Mouse (Mus musculus): ENCODE data around the gene Ccdc91. TPM values are rescaled to one million over a fixed set of nuclear protein-coding genes. Genes with fewer than 3 reads are reported as not detected.

Ccdc91 gene
- polyA plus RNA-seq, 1 experiment from 2014 or later, result 28.7 TPM

GRCm38 (mm10) chr6:147510516-147510915 is 34.9 kb downstream of the Ccdc91 start:
- Histone ChIP-seq H3K4me1 (0 out of 2 replicates have a peak, but pooled peaks cover 4% of the 10 kb centered on the region), H3K4me2 (no peak overlapping the region), H3K9me3 (no peaks in the 10 kb centered on the region), H3K27me3 (no peaks in the 10 kb centered on the region), H3K9ac (no peak overlapping the region), H3K27ac (no peak overlapping the region), H3K36me3 (no peaks in the 10 kb centered on the region), H3K4me3 (no peak overlapping the region)
- ATAC-seq (ENCODE audit: borderline replicate concordance, extremely low read depth, low FRiP score, low TSS enrichment), result no peak
- WGBS, result 94% methylated on average over 2 of the region's 2 CpGs

GRCm38 (mm10) chr6:147517909-147518308 is 42.3 kb downstream of the Ccdc91 start:
- no peak for ATAC-seq (ENCODE audit: borderline replicate concordance, extremely low read depth, low FRiP score, low TSS enrichment)
- Histone ChIP-seq H3K36me3 (no peaks in the 10 kb centered on the region), H3K4me1 (no peaks in the 10 kb centered on the region), H3K27ac (no peak overlapping the region), H3K9me3 (no peaks in the 10 kb centered on the region), H3K4me2 (no peak overlapping the region), H3K27me3 (no peaks in the 10 kb centered on the region), H3K4me3 (no peak overlapping the region), H3K9ac (no peak overlapping the region)
- 74% methylated on average over 8 of the region's 8 CpGs for WGBS

DNA sequence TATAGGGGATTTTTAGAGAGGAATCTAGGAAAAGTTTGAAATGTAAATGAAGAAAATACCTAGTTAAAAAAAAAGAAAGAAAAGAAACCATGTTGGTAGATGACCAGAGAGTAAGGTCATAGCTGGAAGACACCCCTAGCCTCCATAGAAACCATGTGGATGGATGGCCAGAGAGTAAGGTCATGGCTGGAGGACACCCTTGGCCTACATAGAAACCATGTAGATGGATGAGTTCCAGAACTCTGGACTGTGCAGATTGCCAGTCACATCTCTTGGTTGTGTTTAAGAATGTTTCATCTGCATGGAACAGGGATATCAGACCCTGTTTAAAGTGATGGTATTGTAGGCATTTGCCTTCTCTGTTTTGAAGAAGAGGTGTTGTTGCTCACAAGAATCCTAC is 49.6 kb downstream of the Ccdc91 start:
- no peaks in the 10 kb centered on the region for H3K27me3 ChIP-seq
- ATAC-seq (ENCODE audit: borderline replicate concordance, extremely low read depth, low FRiP score, low TSS enrichment), result no peak
- no peak overlapping the region for H3K4me2 ChIP-seq
- no peak overlapping the region for H3K9ac ChIP-seq
- H3K9me3 ChIP-seq, result no peaks in the 10 kb centered on the region
- H3K27ac ChIP-seq, result no peak overlapping the region
- no peaks in the 10 kb centered on the region for H3K4me1 ChIP-seq
- no peaks in the 10 kb centered on the region for H3K36me3 ChIP-seq
- no peak overlapping the region for H3K4me3 ChIP-seq

DNA sequence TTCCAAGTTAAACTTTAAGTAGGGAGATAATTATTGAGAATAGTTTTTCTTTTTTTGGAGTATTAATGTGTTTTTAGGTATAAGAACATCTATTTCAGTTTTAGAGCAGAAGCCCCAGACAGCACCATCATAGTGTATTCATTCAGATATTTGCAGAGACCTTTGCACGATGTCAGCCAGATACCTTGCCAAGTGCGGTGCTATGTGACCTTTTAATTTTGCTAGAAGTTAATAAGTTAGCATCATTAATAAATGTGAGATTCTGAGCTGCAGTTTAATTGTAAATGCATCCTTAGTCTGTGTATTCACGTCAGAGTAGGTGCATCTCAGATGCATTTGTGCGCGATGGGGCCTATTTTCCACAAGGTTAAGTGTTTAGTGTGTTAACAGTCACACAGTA is 59.3 kb downstream of the Ccdc91 start:
- no peak for ATAC-seq (ENCODE audit: borderline replicate concordance, extremely low read depth, low FRiP score, low TSS enrichment)
- 90% methylated on average over 5 of the region's 5 CpGs for WGBS
- H3K27ac ChIP-seq, result no peak overlapping the region

GRCm38 (mm10) chr6:147538236-147538635 is 62.6 kb downstream of the Ccdc91 start:
- WGBS, result 63% methylated on average over 5 of the region's 5 CpGs
- no peaks in the 10 kb centered on the region for H3K36me3 ChIP-seq
- H3K4me3 ChIP-seq, result no peak overlapping the region
- no peaks in the 10 kb centered on the region for H3K4me1 ChIP-seq
- no peak overlapping the region for H3K27ac ChIP-seq
- no peak overlapping the region for H3K4me2 ChIP-seq
- ATAC-seq (ENCODE audit: borderline replicate concordance, extremely low read depth, low FRiP score, low TSS enrichment), result no peak
- H3K9ac ChIP-seq, result no peak overlapping the region
- no peaks in the 10 kb centered on the region for H3K9me3 ChIP-seq
- H3K27me3 ChIP-seq, result no peaks in the 10 kb centered on the region

More for the DNA sequence above, 59.3 kb downstream of the Ccdc91 start:
- H3K27me3 ChIP-seq, result no peaks in the 10 kb centered on the region
- no peak overlapping the region for H3K9ac ChIP-seq
- no peak overlapping the region for H3K4me3 ChIP-seq
- H3K36me3 ChIP-seq, result no peaks in the 10 kb centered on the region
- H3K9me3 ChIP-seq, result no peaks in the 10 kb centered on the region
- no peaks in the 10 kb centered on the region for H3K4me1 ChIP-seq
- no peak overlapping the region for H3K4me2 ChIP-seq

- Histone ChIP-seq H3K9ac (no peak overlapping the region), H3K9me3 (no peaks in the 10 kb centered on the region), H3K4me3 (no peak overlapping the region), H3K27ac (no peak overlapping the region), H3K36me3 (no peaks in the 10 kb centered on the region), H3K4me2 (no peak overlapping the region), H3K27me3 (no peaks in the 10 kb centered on the region), H3K4me1 (no peaks in the 10 kb centered on the region)
- 78% methylated on average over 7 of the region's 7 CpGs for WGBS
- ATAC-seq (ENCODE audit: borderline replicate concordance, extremely low read depth, low FRiP score, low TSS enrichment), result no peak
These were observed 63.5 kb downstream of the Ccdc91 start for GRCm38 (mm10) chr6:147539056-147539600.

DNA sequence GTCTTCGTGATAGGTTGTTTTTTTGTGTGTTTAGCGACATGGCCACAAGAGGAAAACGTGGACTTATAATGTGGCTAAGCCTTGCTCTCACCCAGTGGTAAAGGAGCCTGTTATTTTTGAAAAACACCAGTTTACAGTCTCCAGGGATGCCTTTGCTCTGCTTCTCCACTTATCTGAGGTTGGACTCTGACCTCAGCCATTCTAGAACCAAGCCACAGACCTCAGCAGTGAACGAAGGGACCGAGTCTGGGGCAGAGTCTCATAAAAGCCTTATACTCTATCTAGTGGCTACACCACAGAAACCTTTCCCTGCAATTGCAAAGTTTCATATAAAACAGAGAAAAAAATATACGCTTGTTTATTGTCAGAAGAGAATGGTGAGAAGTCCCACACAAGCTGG is 65.3 kb downstream of the Ccdc91 start:
- H3K9me3 ChIP-seq, result no peaks in the 10 kb centered on the region
- H3K27ac ChIP-seq, result no peak overlapping the region
- H3K36me3 ChIP-seq, result no peaks in the 10 kb centered on the region
- H3K27me3 ChIP-seq, result no peaks in the 10 kb centered on the region
- H3K4me1 ChIP-seq, result no peaks in the 10 kb centered on the region
- H3K4me2 ChIP-seq, result no peak overlapping the region
- H3K4me3 ChIP-seq, result no peak overlapping the region
- ATAC-seq (ENCODE audit: borderline replicate concordance, extremely low read depth, low FRiP score, low TSS enrichment), result no peak
- WGBS, result 85% methylated on average over 6 of the region's 6 CpGs
- no peak overlapping the region for H3K9ac ChIP-seq

DNA sequence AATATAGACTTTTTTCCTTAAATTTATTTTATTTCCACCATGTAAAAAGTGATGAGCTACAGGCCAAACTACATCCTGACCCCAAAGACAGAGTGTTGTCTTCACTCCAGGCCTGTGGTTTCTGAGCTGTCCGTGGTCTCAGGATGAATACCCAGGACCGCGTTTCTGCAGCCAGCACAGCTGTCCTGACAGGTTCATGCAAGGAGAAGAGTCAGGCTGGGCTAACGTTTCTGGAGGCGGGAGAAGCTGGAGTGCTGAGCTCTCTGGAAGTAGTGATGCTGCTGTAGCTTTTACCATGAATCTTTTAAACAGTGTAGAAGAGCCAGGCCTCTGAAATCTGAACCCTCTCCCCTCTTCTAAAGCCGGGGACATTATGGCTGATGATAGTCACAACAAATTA is 80.0 kb downstream of the Ccdc91 start:
- WGBS, result 47% methylated on average over 6 of the region's 6 CpGs
- Histone ChIP-seq H3K9ac (no peak overlapping the region), H3K9me3 (no peaks in the 10 kb centered on the region), H3K4me1 (no peaks in the 10 kb centered on the region), H3K27me3 (no peaks in the 10 kb centered on the region), H3K4me2 (no peak overlapping the region), H3K4me3 (no peak overlapping the region), H3K36me3 (no peaks in the 10 kb centered on the region), H3K27ac (no peak overlapping the region)
- ATAC-seq (ENCODE audit: borderline replicate concordance, extremely low read depth, low FRiP score, low TSS enrichment), result no peak

DNA sequence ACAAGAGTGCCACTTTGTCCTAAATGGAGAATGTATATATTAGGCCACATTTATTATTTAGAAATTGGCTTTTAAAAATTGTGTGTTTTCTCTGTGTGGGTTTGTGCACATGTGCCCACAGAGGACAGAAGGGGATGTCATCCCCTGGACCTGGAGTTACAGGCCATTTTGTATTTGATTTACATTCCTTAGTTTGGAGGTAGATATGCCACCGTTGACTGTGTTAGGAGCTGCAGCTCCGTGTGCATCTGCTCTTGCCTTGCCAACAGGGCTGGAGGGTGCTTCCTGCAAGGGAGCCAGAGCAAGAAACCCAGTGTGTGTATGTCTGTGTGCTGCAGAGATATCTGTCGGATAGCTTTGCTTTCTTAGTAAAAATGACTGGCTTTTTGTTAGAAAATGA is 83.7 kb downstream of the Ccdc91 start:
- Histone ChIP-seq H3K27me3 (no peaks in the 10 kb centered on the region), H3K36me3 (no peaks in the 10 kb centered on the region), H3K4me3 (no peak overlapping the region), H3K9ac (no peak overlapping the region), H3K4me2 (no peak overlapping the region), H3K9me3 (no peaks in the 10 kb centered on the region), H3K27ac (no peak overlapping the region), H3K4me1 (no peaks in the 10 kb centered on the region)
- no peak for ATAC-seq (ENCODE audit: borderline replicate concordance, extremely low read depth, low FRiP score, low TSS enrichment)
- 61% methylated on average over 3 of the region's 3 CpGs for WGBS

DNA sequence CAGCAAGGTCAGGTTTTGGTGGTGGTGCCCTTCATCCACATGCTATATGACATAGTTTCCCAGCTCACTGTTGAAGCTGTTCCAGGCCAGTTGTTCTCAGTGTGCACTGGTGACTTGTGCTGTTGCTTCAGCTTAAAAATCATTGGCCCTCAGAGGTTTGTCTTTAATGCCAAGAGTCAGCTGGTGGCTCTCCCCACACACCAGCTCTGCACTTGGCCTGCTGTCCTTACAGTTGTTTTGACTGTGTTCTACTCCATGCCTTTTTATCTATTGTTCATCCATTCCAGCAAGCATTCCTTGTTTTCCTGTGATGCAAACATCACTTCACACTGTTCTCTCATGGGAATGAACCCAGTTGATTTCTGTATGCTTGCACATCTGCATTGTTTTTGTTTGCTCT is 84.8 kb downstream of the Ccdc91 start:
- Histone ChIP-seq H3K4me3 (no peak overlapping the region), H3K36me3 (no peaks in the 10 kb centered on the region), H3K9me3 (no peaks in the 10 kb centered on the region), H3K4me1 (no peaks in the 10 kb centered on the region), H3K27ac (no peak overlapping the region), H3K9ac (no peak overlapping the region), H3K27me3 (no peaks in the 10 kb centered on the region), H3K4me2 (no peak overlapping the region)
- no peak for ATAC-seq (ENCODE audit: borderline replicate concordance, extremely low read depth, low FRiP score, low TSS enrichment)

GRCm38 (mm10) chr6:147569246-147569645 is 93.6 kb downstream of the Ccdc91 start:
- H3K27me3 ChIP-seq, result no peaks in the 10 kb centered on the region
- 66% methylated on average over 5 of the region's 5 CpGs for WGBS
- ATAC-seq (ENCODE audit: borderline replicate concordance, extremely low read depth, low FRiP score, low TSS enrichment), result no peak
- H3K4me3 ChIP-seq, result no peak overlapping the region
- H3K27ac ChIP-seq, result no peak overlapping the region
- no peak overlapping the region for H3K4me2 ChIP-seq
- H3K9ac ChIP-seq, result no peak overlapping the region
- no peaks in the 10 kb centered on the region for H3K4me1 ChIP-seq
- no peaks in the 10 kb centered on the region for H3K9me3 ChIP-seq
- H3K36me3 ChIP-seq, result no peaks in the 10 kb centered on the region

GRCm38 (mm10) chr6:147573137-147573536 is 97.5 kb downstream of the Ccdc91 start:
- Histone ChIP-seq H3K27me3 (no peaks in the 10 kb centered on the region), H3K36me3 (no peaks in the 10 kb centered on the region), H3K27ac (no peak overlapping the region), H3K4me2 (no peak overlapping the region), H3K4me3 (no peak overlapping the region), H3K9me3 (no peaks in the 10 kb centered on the region), H3K9ac (no peak overlapping the region), H3K4me1 (peaks cover 11% of the 10 kb centered on the region; the same call in 1 of the 2 replicates)
- ATAC-seq (ENCODE audit: borderline replicate concordance, extremely low read depth, low FRiP score, low TSS enrichment), result no peak
- WGBS, result 44% methylated on average over 4 of the region's 4 CpGs
